ENCODE assay signal across 29 mouse cellular contexts in the genomic region with DNA sequence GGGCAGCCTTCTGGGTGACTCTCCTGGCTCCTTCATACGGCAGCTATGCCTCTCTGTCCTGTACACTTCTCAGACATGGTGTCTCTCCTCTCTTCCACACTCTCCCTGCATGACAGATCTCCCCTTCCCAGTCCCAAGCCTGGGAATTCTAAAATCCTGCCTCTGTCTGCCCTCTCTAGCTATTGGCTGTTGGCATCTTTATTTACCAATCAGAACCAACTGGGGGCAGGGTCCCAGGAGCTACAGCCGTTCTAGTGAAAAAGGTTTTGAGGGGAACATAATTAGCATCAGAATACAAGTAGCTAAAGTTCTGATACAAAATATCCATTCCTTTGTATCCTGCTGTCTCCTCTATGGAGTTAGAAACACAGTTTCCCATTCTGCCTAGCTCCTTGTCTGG. TPM values are rescaled to one million over a fixed set of nuclear protein-coding genes. Genes with fewer than 3 reads are reported as not detected.
A peak's percentile ranks its signal among the peaks of the same experiment; 100 is the strongest.
DNase-seq lines count a peak whose midpoint lies in the region; ATAC-seq and TF ChIP-seq lines count a peak whose summit lies in the region.
"Had no signal": no experiment of that assay in that cellular context is flagged by ENCODE, and none has a peak within 500 bp of the region (broad histone marks: within the 10 kb centered on the region; RNA-seq: fewer than 3 reads in every experiment).

No protein-coding gene starts in this region.

- WGBS in forebrain, embryonic 12.5 days, result 15% methylated on average over 2 of the region's 2 CpGs
- WGBS in forebrain, embryonic 15.5 days, result 20% methylated on average over 2 of the region's 2 CpGs
- 17% methylated on average over 2 of the region's 2 CpGs for WGBS in midbrain, embryonic 11.5 days
- WGBS in midbrain, postnatal 0 days, result 5% methylated on average over 2 of the region's 2 CpGs

- peak; percentile 80 for DNase-seq in midbrain, embryonic 11.5 days (ENCODE audit: low spot score, missing footprints)
- no peak for DNase-seq in midbrain, postnatal 0 days (ENCODE audit: low spot score)
- no peak for DNase-seq in testis, postnatal 14 days (ENCODE audit: low spot score)
- no peak for DNase-seq in gastrocnemius, postnatal 25 days
- DNase-seq: adrenal gland, postnatal 10 days; cerebellum, adult 11 months; cerebellum, adult 9-10 months; cerebellum, postnatal 36 days; forebrain, postnatal 0 days; heart, postnatal 14 days; kidney, adult 8-10 months; kidney, postnatal 4 days; liver, embryonic 13.5 days; lung, adult 18-20 months; right cerebral cortex, postnatal 4 days; thymus, postnatal 4 days had no signal

- no peaks in the 10 kb centered on the region for H3K36me3 ChIP-seq in forebrain, embryonic 12.5 days (replicated peaks)
- no peaks in the 10 kb centered on the region for H3K36me3 ChIP-seq in forebrain, embryonic 15.5 days
- no peaks in the 10 kb centered on the region for H3K36me3 ChIP-seq in midbrain, embryonic 11.5 days (ENCODE audit: control insufficient read depth, insufficient read depth, low read length)
- H3K36me3 ChIP-seq in midbrain, postnatal 0 days (ENCODE audit: insufficient read depth, low read length), result no peaks in the 10 kb centered on the region
- no peaks in the 10 kb centered on the region for H3K36me3 ChIP-seq in testis, adult 2 months (ENCODE audit: control insufficient read depth, insufficient read depth, low read length)
- H3K36me3 ChIP-seq: embryonic facial prominence, embryonic 12.5 days; hindbrain, embryonic 10.5 days; hindbrain, embryonic 15.5 days; limb, embryonic 13.5 days; liver, embryonic 13.5 days; neural tube, embryonic 13.5 days had no signal

- no peak overlapping the region for H3K4me3 ChIP-seq in forebrain, embryonic 12.5 days (replicated peaks)
- no peak overlapping the region for H3K4me3 ChIP-seq in forebrain, embryonic 15.5 days
- no peak overlapping the region for H3K4me3 ChIP-seq in midbrain, embryonic 11.5 days (ENCODE audit: low read depth, low read length)
- no peak overlapping the region for H3K4me3 ChIP-seq in midbrain, postnatal 0 days (ENCODE audit: low read depth, low read length)
- H3K4me3 ChIP-seq in testis, adult 2 months (ENCODE audit: control insufficient read depth, low read depth, low read length), result peak overlapping the region; percentile 53
- H3K4me3 ChIP-seq: embryonic facial prominence, embryonic 12.5 days; hindbrain, embryonic 10.5 days; hindbrain, embryonic 15.5 days; limb, embryonic 13.5 days; liver, embryonic 13.5 days; neural tube, embryonic 13.5 days had no signal

- TF ChIP-seq CTCF in midbrain, postnatal 0 days (IDR thresholded peaks at IDR 0.05), result no peak
- no peak for TF ChIP-seq CTCF in testis, adult 2 months (IDR thresholded peaks at IDR 0.05; ENCODE audit: control insufficient read depth, insufficient read depth, insufficient replicate concordance, low read depth, low read length)

- H3K27me3 ChIP-seq in forebrain, embryonic 12.5 days, result no peaks in the 10 kb centered on the region
- no peaks in the 10 kb centered on the region for H3K27me3 ChIP-seq in forebrain, embryonic 15.5 days
- H3K27me3 ChIP-seq in midbrain, embryonic 11.5 days (ENCODE audit: control insufficient read depth, insufficient read depth, low read length), result no peaks in the 10 kb centered on the region
- H3K27me3 ChIP-seq in midbrain, postnatal 0 days (ENCODE audit: insufficient read depth, low read length), result no peaks in the 10 kb centered on the region
- H3K27me3 ChIP-seq in testis, adult 2 months (ENCODE audit: control insufficient read depth, insufficient read depth, low read length), result no peaks in the 10 kb centered on the region
- H3K27me3 ChIP-seq: embryonic facial prominence, embryonic 12.5 days; hindbrain, embryonic 15.5 days; neural tube, embryonic 13.5 days had no signal

- TF ChIP-seq POLR2A in testis, adult 2 months (IDR thresholded peaks at IDR 0.05; ENCODE audit: control insufficient read depth, low read depth, low read length), result no peak

- H3K4me1 ChIP-seq in forebrain, embryonic 12.5 days, result peaks cover 9% of the 10 kb centered on the region
- H3K4me1 ChIP-seq in forebrain, embryonic 15.5 days, result no peaks in the 10 kb centered on the region
- peaks cover 2% of the 10 kb centered on the region; the same call in 1 of the 2 replicates for H3K4me1 ChIP-seq in midbrain, embryonic 11.5 days (ENCODE audit: control insufficient read depth, insufficient read depth, low read length)
- no peaks in the 10 kb centered on the region for H3K4me1 ChIP-seq in midbrain, postnatal 0 days (ENCODE audit: insufficient read depth, low read length)
- no peaks in the 10 kb centered on the region; the same call in 1 of the 2 replicates for H3K4me1 ChIP-seq in testis, adult 2 months (ENCODE audit: control insufficient read depth, insufficient read depth, low read length)
- H3K4me1 ChIP-seq: embryonic facial prominence, embryonic 12.5 days; hindbrain, embryonic 15.5 days; limb, embryonic 13.5 days had no signal

- no peak overlapping the region for H3K27ac ChIP-seq in forebrain, embryonic 12.5 days
- no peak overlapping the region for H3K27ac ChIP-seq in forebrain, embryonic 15.5 days (replicated peaks)
- H3K27ac ChIP-seq in midbrain, embryonic 11.5 days (ENCODE audit: low read depth, low read length), result no peak overlapping the region
- no peak overlapping the region for H3K27ac ChIP-seq in midbrain, postnatal 0 days (ENCODE audit: low read depth, low read length)
- no peak overlapping the region for H3K27ac ChIP-seq in testis, adult 2 months (ENCODE audit: control insufficient read depth, insufficient read depth, low read depth, low read length)
- H3K27ac ChIP-seq: embryonic facial prominence, embryonic 12.5 days; hindbrain, embryonic 10.5 days; hindbrain, embryonic 15.5 days; kidney, postnatal 0 days; limb, embryonic 13.5 days; liver, embryonic 13.5 days; macrophage; neural tube, embryonic 13.5 days; stomach, postnatal 0 days had no signal

- H3K9ac ChIP-seq in forebrain, embryonic 12.5 days, result no peak overlapping the region
- no peak overlapping the region for H3K9ac ChIP-seq in forebrain, embryonic 15.5 days (replicated peaks)
- H3K9ac ChIP-seq in midbrain, embryonic 11.5 days (ENCODE audit: low read length), result no peak overlapping the region
- no peak overlapping the region for H3K9ac ChIP-seq in midbrain, postnatal 0 days (replicated peaks; ENCODE audit: low read length, poor library complexity, severe bottlenecking)
- H3K9ac ChIP-seq: embryonic facial prominence, embryonic 12.5 days; forebrain, postnatal 0 days; hindbrain, embryonic 15.5 days; limb, embryonic 13.5 days; liver, embryonic 13.5 days; neural tube, embryonic 13.5 days had no signal

- peak overlapping the region; percentile 17; the same call in 1 of the 2 replicates for H3K4me2 ChIP-seq in forebrain, embryonic 12.5 days
- H3K4me2 ChIP-seq in forebrain, embryonic 15.5 days (replicated peaks), result no peak overlapping the region
- H3K4me2 ChIP-seq in midbrain, embryonic 11.5 days, result 0 out of 2 replicates have a peak overlapping the region, but pooled peaks have one; percentile 4
- H3K4me2 ChIP-seq in midbrain, postnatal 0 days (ENCODE audit: low read depth, low read length, poor library complexity, severe bottlenecking), result no peak overlapping the region
- H3K4me2 ChIP-seq: embryonic facial prominence, embryonic 12.5 days; hindbrain, embryonic 15.5 days; limb, embryonic 13.5 days; liver, embryonic 13.5 days; neural tube, embryonic 13.5 days had no signal

- no peaks in the 10 kb centered on the region for H3K9me3 ChIP-seq in forebrain, embryonic 12.5 days
- no peaks in the 10 kb centered on the region for H3K9me3 ChIP-seq in forebrain, embryonic 15.5 days
- H3K9me3 ChIP-seq in midbrain, embryonic 11.5 days (ENCODE audit: control insufficient read depth, low read length), result no peaks in the 10 kb centered on the region
- H3K9me3 ChIP-seq in midbrain, postnatal 0 days (ENCODE audit: low read length), result no peaks in the 10 kb centered on the region
- H3K9me3 ChIP-seq: embryonic facial prominence, embryonic 12.5 days; hindbrain, embryonic 10.5 days; hindbrain, embryonic 15.5 days; limb, embryonic 13.5 days; liver, embryonic 13.5 days; neural tube, embryonic 13.5 days had no signal

- no peak for ATAC-seq in forebrain, embryonic 12.5 days (ENCODE audit: low FRiP score)
- ATAC-seq in forebrain, embryonic 15.5 days (replicated peaks), result no peak
- no peak for ATAC-seq in midbrain, embryonic 11.5 days (ENCODE audit: low FRiP score)
- no peak for ATAC-seq in midbrain, postnatal 0 days (ENCODE audit: low FRiP score)
- ATAC-seq: forebrain, postnatal 0 days; lung, postnatal 0 days had no signal

RNA-seq across cellular contexts. Expression of a gene that starts 8.7 kb away (rescaled TPM):
- 16.4 and 18.6 TPM in 2 replicates for polyA plus RNA-seq in forebrain, embryonic 12.5 days (2016; fragmentation: Nextera tagmentation; extraction: Ambion mirVana)
- 27.8 and 30.2 TPM in 2 replicates for polyA plus RNA-seq in forebrain, embryonic 15.5 days (2015; fragmentation: Nextera tagmentation; extraction: Ambion mirVana)
- 17.2 and 18.8 TPM in 2 replicates for polyA plus RNA-seq in midbrain, embryonic 11.5 days (2014; fragmentation: Nextera tagmentation; extraction: Ambion mirVana)
- 52.5 and 57.2 TPM in 2 replicates for total RNA-seq in midbrain, postnatal 0 days (2014; rRNA removed)
- 31.1 and 32.2 TPM in 2 replicates for polyA plus RNA-seq in midbrain, postnatal 0 days (2015; fragmentation: Nextera tagmentation; extraction: Ambion mirVana)
- 2.4 and 2.5 TPM in 2 replicates for polyA plus RNA-seq in testis, adult 2 months (2012; rRNA removed)
- 1 to 10 TPM; 1.2 to 1.6 TPM for total RNA-seq in gastrocnemius, postnatal 25 days (2021)

RNA-seq across cellular contexts. Expression of a gene that starts 8.9 kb away (rescaled TPM):
- polyA plus RNA-seq in forebrain, embryonic 12.5 days (2016; fragmentation: Nextera tagmentation; extraction: Ambion mirVana), result 115 and 117 TPM in 2 replicates
- polyA plus RNA-seq in forebrain, embryonic 15.5 days (2015; fragmentation: Nextera tagmentation; extraction: Ambion mirVana), result 114 and 117 TPM in 2 replicates
- polyA plus RNA-seq in midbrain, embryonic 11.5 days (2014; fragmentation: Nextera tagmentation; extraction: Ambion mirVana), result 130 and 136 TPM in 2 replicates
- 84.8 and 105 TPM in 2 replicates for total RNA-seq in midbrain, postnatal 0 days (2014; rRNA removed)
- 111 and 112 TPM in 2 replicates for polyA plus RNA-seq in midbrain, postnatal 0 days (2015; fragmentation: Nextera tagmentation; extraction: Ambion mirVana)
- polyA plus RNA-seq in testis, adult 2 months (2012; rRNA removed), result 47.6 and 50.5 TPM in 2 replicates
- total RNA-seq in gastrocnemius, postnatal 25 days (2021), result 10 to 100 TPM; 67.0 to 79.3 TPM

RNA-seq across cellular contexts. Expression of a gene that starts 21.7 kb away (rescaled TPM):
- 10.9 and 11.6 TPM in 2 replicates for polyA plus RNA-seq in forebrain, embryonic 12.5 days (2016; fragmentation: Nextera tagmentation; extraction: Ambion mirVana)
- polyA plus RNA-seq in forebrain, embryonic 15.5 days (2015; fragmentation: Nextera tagmentation; extraction: Ambion mirVana), result 7.4 and 9.0 TPM in 2 replicates
- polyA plus RNA-seq in midbrain, embryonic 11.5 days (2014; fragmentation: Nextera tagmentation; extraction: Ambion mirVana), result 19.8 and 20.4 TPM in 2 replicates
- 11.7 and 13.3 TPM in 2 replicates for total RNA-seq in midbrain, postnatal 0 days (2014; rRNA removed)
- 11.7 and 14.8 TPM in 2 replicates for polyA plus RNA-seq in midbrain, postnatal 0 days (2015; fragmentation: Nextera tagmentation; extraction: Ambion mirVana)
- polyA plus RNA-seq in testis, adult 2 months (2012; rRNA removed), result 30.7 and 31.6 TPM in 2 replicates
- 10 to 100 TPM; 14.7 to 16.1 TPM for total RNA-seq in gastrocnemius, postnatal 25 days (2021)

RNA-seq across cellular contexts. Expression of a gene that starts 29.9 kb away (rescaled TPM):
- polyA plus RNA-seq in forebrain, embryonic 12.5 days (2016; fragmentation: Nextera tagmentation; extraction: Ambion mirVana), result 0.70 and 1.2 TPM in 2 replicates
- 0.83 and 0.95 TPM in 2 replicates for polyA plus RNA-seq in forebrain, embryonic 15.5 days (2015; fragmentation: Nextera tagmentation; extraction: Ambion mirVana)
- polyA plus RNA-seq in midbrain, embryonic 11.5 days (2014; fragmentation: Nextera tagmentation; extraction: Ambion mirVana), result 0.41 and 1.1 TPM in 2 replicates
- 0.66 and 1.4 TPM in 2 replicates for total RNA-seq in midbrain, postnatal 0 days (2014; rRNA removed)
- 0.54 and 0.78 TPM in 2 replicates for polyA plus RNA-seq in midbrain, postnatal 0 days (2015; fragmentation: Nextera tagmentation; extraction: Ambion mirVana)
- polyA plus RNA-seq in testis, adult 2 months (2012; rRNA removed), result 2.8 and 3.4 TPM in 2 replicates
- total RNA-seq in gastrocnemius, postnatal 25 days (2021), result under 1 TPM; 0.51 to 0.80 TPM
- total RNA-seq: heart, adult 8-10 months had no signal

RNA-seq across cellular contexts. Expression of a gene that starts 40.2 kb away (rescaled TPM):
- polyA plus RNA-seq in forebrain, embryonic 12.5 days (2016; fragmentation: Nextera tagmentation; extraction: Ambion mirVana), result 154 and 159 TPM in 2 replicates
- polyA plus RNA-seq in forebrain, embryonic 15.5 days (2015; fragmentation: Nextera tagmentation; extraction: Ambion mirVana), result 123 and 127 TPM in 2 replicates
- polyA plus RNA-seq in midbrain, embryonic 11.5 days (2014; fragmentation: Nextera tagmentation; extraction: Ambion mirVana), result 148 and 158 TPM in 2 replicates
- total RNA-seq in midbrain, postnatal 0 days (2014; rRNA removed), result 76.5 and 82.0 TPM in 2 replicates
- 125 and 138 TPM in 2 replicates for polyA plus RNA-seq in midbrain, postnatal 0 days (2015; fragmentation: Nextera tagmentation; extraction: Ambion mirVana)
- polyA plus RNA-seq in testis, adult 2 months (2012; rRNA removed), result 80.7 and 95.4 TPM in 2 replicates
- 10 to 100 TPM; 50.2 to 50.8 TPM for total RNA-seq in gastrocnemius, postnatal 25 days (2021)

Comparison
In these comparisons a context has a peak if more than half of its experiments do, and no peak if none do; other contexts are left out.
1. H3K4me2 ChIP-seq: peak in forebrain, embryonic 12.5 days (single experiment) and midbrain, embryonic 11.5 days (single experiment); none in forebrain, embryonic 15.5 days (single experiment) and midbrain, postnatal 0 days (single experiment).